Mouse (Mus musculus) mesoderm, embryonic 11.5 days (tissue): ENCODE data around the gene Dpp7.

Source experiments
- DNase-seq: peaks from one replicate; pipeline ENCODE4 v3.0.0-alpha.2; 2012; ENCODE audit warnings: low read depth, low spot score

The Dpp7 gene

GRCm38 (mm10) chr2:25365091-25365761, 9.1 kb upstream of the Dpp7 start, which contains the start of gene Uap1l1:
Uap1l1 (minus strand) TSS chr2:25365682.
- DNase-seq: peak; percentile 66

GRCm38 (mm10) chr2:25364761-25365090, 8.6 kb upstream of the Dpp7 start:
- no peak for DNase-seq

GRCm38 (mm10) chr2:25364313-25364712, 8.2 kb upstream of the Dpp7 start:
- DNase-seq: no peak

DNA sequence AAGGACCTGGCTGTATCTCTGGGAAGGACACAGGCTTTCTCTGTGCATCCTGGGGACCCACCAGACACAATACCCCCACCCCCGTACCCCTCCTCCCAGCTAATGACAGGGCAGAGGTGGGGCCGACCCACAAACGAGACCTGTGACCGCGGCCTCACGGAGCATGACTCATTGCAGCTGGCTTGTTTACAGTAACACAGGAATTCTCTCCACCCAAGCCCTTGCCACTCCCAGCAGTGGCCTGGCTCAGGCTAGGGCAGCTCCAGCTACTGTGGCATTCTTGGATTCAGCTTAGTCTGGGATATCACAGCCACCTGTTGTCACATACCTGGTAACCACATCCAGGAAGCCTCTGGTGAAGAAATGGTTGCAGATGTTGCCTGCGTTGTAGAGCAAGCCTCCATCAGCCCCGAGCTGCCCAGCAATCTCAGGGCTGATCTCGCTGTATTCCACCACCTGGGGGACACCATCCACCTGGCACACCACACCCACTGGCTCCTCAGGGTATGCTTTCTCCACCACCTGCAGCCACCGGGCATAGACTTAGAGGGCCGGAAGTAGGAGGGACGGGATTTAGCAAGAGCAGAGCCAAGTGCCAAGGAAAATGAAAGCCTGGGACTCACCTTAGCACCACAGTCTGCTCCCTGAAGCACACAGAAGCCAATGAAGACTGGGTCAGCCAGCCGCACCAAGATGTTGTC, 7.5 kb upstream of the Dpp7 start:
- no peak for DNase-seq

GRCm38 (mm10) chr2:25359848-25360247, 3.7 kb upstream of the Dpp7 start:
- DNase-seq: no peak

DNA sequence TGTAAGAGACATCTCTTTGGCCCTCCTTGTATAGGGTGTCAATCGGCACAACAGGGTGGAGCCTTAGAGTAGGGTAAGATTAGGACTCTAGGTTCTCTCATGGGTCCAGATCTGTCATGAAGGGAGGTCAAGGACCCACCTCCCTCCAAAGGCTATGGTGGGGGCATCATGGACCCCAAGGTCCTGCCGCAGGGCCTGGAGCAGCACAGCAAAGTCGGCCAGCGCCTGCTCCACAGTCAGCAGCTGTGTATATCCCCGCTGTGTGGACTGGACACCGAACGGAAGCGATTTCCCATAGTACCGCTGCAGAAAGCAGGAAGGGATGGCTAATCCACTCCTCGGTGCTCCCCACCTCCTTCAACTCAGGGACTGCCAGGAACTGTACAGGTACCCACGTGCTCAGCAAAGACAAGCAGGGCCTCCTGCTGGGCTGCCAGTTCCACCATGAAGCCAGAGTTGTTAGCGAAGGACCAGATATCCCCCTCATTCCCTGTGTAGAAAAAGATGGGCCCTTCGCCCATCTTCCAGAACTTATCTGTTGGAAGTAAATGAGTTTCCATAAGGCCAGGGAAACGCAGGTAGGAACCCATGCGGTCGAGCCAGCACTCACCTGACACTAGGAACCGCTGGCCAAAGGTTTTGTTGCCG, 616 bp downstream of the Dpp7 start:
- no peak for DNase-seq

- DNase-seq: no peak
These were observed 1.9 kb downstream of the Dpp7 start for GRCm38 (mm10) chr2:25354211-25354610.

GRCm38 (mm10) chr2:25350701-25351100, 5.5 kb downstream of the Dpp7 start:
- DNase-seq: no peak

DNA sequence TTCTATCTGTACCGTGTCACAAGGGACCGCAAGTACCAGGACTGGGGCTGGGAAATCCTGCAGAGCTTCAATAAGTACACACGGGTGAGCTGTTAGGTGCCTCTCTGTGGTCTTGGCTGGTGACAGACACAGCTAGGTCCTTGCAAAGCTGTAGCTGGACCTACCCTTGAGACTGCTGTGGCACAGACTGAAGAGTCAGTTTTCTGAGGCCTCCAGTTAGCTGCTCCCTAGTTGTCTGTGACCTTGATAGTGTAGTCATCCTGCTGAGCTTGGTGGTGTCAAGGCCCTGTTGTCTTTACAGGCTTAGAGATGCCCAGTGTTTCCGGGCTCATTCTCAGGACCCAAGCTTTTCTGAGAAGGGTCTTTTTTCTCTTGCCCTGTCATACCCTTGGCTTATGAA, 6.7 kb downstream of the Dpp7 start:
- no peak for DNase-seq

GRCm38 (mm10) chr2:25348162-25348561, 8.0 kb downstream of the Dpp7 start:
- no peak for DNase-seq

DNA sequence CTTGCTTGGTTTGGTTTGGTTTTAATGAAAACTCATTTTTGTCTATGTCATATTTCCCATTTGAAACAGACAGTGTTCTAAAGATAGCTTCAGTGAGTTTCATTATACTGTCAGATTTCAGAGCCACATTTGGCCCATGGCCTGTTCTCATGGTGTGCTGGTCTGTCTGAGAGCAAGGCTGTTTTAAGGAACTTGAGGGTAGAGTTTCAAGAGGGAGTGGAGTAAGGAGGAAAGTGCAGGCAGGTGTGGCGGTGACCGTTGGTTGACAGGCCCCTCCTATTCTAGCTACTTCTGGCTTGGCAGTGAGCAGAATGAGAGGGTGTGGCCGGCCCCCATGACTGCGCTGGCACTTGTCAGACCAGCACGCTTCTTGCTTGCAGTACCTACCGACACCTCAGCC, 17.9 kb downstream of the Dpp7 start:
- DNase-seq: no peak

DNA sequence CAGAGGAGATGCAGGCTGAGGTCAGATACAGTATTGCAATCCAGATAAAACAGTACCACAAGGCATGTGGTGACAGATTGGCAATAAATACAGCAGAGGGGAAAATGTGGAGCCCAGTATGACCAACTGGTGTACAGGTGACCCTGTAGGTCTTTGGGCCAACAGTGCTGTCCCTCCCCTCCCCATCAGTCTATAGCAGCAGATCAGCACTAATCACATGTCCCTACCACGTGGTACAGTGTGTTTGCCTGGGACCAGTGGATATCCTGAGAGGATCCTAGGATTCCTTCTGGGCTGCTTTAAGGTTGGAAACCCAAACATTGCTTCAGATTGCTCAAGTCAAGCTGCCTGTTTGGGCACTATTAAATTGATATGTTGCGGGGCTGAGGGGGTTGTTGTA, 22.6 kb downstream of the Dpp7 start:
- no peak for DNase-seq

- DNase-seq: peak; percentile 100
These were observed 23.6 kb downstream of the Dpp7 start, which contains the start of gene Man1b1 for GRCm38 (mm10) chr2:25332286-25333160. Man1b1 (plus strand) TSS chr2:25332338.

- DNase-seq: no peak
These were observed 24.7 kb downstream of the Dpp7 start for GRCm38 (mm10) chr2:25331470-25331869.

DNA sequence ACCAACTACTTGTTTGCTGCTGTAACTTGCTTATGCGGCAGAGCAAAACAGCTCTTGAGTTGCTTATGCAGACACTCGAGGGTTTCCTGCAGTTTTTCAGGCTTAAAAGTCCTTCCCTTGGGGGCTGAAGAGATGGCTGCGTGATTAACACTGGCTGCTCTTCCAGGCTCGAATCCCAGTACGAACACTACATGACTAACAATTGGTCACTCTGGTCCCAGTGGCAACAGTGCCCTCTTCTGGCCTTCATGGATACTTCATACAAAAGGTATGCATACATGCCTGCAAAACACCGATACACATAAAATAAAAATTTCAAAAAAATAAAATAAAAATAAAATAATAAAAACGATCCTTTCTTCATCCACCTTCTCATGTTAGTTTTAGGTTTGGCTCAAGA, 27.7 kb downstream of the Dpp7 start:
- DNase-seq: peak; percentile 41

GRCm38 (mm10) chr2:25326036-25326435, 30.1 kb downstream of the Dpp7 start:
- no peak for DNase-seq

DNA sequence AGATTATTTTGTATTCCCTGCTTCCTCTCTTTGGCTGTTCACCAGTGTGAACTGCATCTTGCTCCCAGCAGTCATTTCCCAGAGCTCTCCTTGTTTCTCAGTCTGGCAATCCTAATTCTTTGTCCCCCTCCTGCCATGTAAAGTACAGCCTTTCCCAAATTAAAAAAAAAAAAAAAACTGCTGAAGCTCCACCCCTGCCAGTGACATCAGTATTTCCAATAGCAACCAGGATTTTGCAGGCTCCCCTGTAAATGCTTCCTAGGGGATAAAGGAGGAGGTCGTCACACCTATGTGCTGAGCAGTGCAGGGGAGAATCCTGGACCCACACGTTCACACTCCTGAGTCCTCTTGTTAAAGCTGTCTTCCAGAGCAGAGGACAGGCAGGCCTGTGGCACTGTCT, 36.1 kb downstream of the Dpp7 start:
- DNase-seq: no peak

GRCm38 (mm10) chr2:25318971-25319773, 37.0 kb downstream of the Dpp7 start, which contains the start of gene Grin1:
Grin1 (minus strand) TSS chr2:25319187.
- DNase-seq: peak; percentile 79

GRCm38 (mm10) chr2:25318119-25318966, 37.8 kb downstream of the Dpp7 start:
- no peak for DNase-seq

GRCm38 (mm10) chr2:25311491-25311891, 44.7 kb downstream of the Dpp7 start:
- DNase-seq: no peak
